Mouse (Mus musculus): Measurements from ENCODE around the gene Nrp2. TPM values are rescaled to one million over a fixed set of nuclear protein-coding genes. Genes with fewer than 3 reads are reported as not detected.

The Nrp2 gene
- polyA plus RNA-seq, 1 experiment from 2014 or later = 0.76 TPM

DNA sequence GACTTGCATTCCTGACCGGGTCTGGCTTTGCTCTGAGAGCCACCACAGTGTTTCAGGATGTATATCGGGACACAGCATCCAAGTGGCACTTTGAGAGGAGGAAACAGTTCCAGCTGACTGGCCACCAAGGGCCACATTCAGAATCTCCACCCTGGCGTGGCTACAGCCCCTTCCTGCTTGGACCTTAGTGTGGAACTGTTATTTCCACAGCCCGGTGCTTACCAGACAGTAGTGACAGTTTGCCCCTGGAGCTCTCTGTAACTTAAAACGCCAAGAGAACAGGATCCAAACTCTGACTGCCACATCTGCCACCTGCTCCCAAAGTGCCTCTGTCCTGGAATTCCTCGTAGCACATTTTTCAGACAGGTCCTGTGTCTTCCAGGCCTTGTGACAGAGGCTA, 25.3 kb downstream of the Nrp2 start:
- WGBS (ENCODE audit: insufficient replicate concordance) = 44% methylated on average over 6 of the region's 6 CpGs

DNA sequence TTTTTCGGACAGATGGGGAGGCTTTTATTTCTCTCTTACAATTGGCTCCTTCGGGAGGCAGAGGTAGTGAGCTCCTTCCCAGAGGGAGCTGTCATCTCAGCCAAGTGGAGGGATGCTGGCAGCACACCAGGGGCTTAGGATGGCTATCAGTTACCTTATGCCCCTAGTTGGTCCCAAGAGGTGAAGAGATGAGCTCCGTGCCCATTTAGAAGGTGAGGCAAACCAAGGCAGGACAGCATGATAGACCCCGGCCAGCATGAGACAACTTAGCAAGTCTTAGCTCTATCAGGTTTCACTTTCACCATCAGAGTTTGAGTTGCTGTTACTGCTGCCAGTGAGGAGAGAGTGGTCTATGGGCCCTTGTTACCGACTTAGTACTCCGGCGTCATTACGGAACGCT, 25.8 kb downstream of the Nrp2 start:
- Histone ChIP-seq H3K4me3 (replicated peaks) (no peak overlapping the region), H3K4me2 (no peak overlapping the region), H3K4me1 (replicated peaks) (no peaks in the 10 kb centered on the region), H3K27ac (no peak overlapping the region), H3K27me3 (no peaks in the 10 kb centered on the region), H3K9me3 (replicated peaks) (no peaks in the 10 kb centered on the region), H3K9ac (no peak overlapping the region), H3K36me3 (no peaks in the 10 kb centered on the region)
- ATAC-seq (ENCODE audit: low read depth) (no peak), DNase-seq (no peak)
- 75% methylated on average over 9 of the region's 9 CpGs for WGBS (ENCODE audit: insufficient replicate concordance)

More for the DNA sequence above, 25.3 kb downstream of the Nrp2 start:
- no peak overlapping the region for H3K4me3 ChIP-seq (replicated peaks)
- H3K4me2 ChIP-seq = no peak overlapping the region
- ATAC-seq (ENCODE audit: low read depth) (no peak), DNase-seq (no peak)
- no peaks in the 10 kb centered on the region for H3K27me3 ChIP-seq
- no peaks in the 10 kb centered on the region for H3K4me1 ChIP-seq (replicated peaks)
- H3K9ac ChIP-seq = no peak overlapping the region
- H3K9me3 ChIP-seq (replicated peaks) = no peaks in the 10 kb centered on the region
- H3K27ac ChIP-seq = no peak overlapping the region
- no peaks in the 10 kb centered on the region for H3K36me3 ChIP-seq

DNA sequence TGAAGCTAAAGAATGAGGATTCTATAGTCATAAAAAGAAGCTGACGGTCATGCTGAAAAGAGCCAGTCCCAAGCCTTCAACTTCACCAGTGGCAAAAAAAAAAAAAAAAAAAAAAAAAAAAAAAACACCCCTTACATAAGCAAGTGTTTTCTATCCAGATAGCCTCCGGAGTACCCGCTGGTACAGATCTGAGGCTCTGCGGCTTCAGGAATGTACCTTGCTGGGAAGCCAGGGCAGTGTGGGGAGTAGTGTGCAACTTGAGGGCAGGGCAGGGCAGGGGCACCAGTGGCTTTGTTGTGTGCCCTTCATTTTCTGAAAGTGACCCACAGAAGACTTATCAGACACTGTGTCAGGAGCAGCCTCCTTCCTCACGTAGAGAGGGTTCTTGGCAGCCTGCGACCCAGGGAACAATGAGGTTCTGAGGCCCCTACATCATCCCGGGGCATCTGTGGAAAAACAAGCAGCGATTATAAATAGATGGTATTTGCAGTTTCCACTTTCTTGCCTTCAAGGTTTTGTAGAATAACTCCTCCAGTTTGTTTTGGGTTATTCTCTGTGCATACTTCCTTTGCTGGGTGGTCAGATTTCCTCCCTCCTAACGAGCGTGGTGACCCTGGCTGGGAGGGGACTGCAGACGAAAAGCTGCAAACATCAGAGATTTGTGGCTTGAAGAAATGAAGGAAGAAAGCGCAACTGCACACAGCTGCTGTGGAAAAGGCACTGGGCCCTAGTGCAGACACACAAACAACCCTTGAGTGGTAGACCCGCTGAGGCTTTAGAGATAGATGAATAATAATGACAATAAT, 26.5 kb downstream of the Nrp2 start:
- DNase-seq = no peak
- Histone ChIP-seq H3K4me1 (replicated peaks) (no peaks in the 10 kb centered on the region), H3K4me2 (no peak overlapping the region), H3K27ac (no peak overlapping the region), H3K9ac (no peak overlapping the region), H3K4me3 (replicated peaks) (no peak overlapping the region), H3K36me3 (no peaks in the 10 kb centered on the region), H3K27me3 (no peaks in the 10 kb centered on the region), H3K9me3 (replicated peaks) (no peaks in the 10 kb centered on the region)
- WGBS (ENCODE audit: insufficient replicate concordance) = 50% methylated on average over 13 of the region's 13 CpGs
- ATAC-seq (ENCODE audit: low read depth) = no peak

DNA sequence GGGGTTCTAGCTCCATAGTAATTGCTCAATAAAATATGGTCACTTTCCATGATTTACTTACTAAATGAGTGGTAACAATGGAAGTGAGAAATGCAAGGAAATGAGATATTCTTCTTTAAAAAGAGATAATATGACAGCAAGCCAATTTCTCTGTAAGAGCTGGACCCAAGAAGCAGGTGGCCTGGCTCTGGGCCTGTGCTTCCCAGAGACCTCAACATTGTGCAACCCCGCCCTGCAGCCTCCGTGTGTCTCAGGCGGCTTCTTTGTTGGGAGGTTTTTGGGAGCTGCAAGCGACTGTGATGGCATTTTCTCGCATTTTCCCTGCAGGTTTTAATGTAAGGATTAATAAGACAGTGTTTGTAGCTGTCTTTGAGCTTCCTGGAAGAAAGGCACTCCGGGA, 29.0 kb downstream of the Nrp2 start:
- H3K36me3 ChIP-seq = no peaks in the 10 kb centered on the region
- DNase-seq (no peak), ATAC-seq (ENCODE audit: low read depth) (no peak)
- no peaks in the 10 kb centered on the region for H3K4me1 ChIP-seq (replicated peaks)
- no peak overlapping the region for H3K4me3 ChIP-seq (replicated peaks)
- H3K27ac ChIP-seq = no peak overlapping the region
- no peaks in the 10 kb centered on the region for H3K27me3 ChIP-seq
- no peak overlapping the region for H3K9ac ChIP-seq
- 70% methylated on average over 6 of the region's 6 CpGs for WGBS (ENCODE audit: insufficient replicate concordance)
- no peak overlapping the region for H3K4me2 ChIP-seq
- H3K9me3 ChIP-seq (replicated peaks) = no peaks in the 10 kb centered on the region

DNA sequence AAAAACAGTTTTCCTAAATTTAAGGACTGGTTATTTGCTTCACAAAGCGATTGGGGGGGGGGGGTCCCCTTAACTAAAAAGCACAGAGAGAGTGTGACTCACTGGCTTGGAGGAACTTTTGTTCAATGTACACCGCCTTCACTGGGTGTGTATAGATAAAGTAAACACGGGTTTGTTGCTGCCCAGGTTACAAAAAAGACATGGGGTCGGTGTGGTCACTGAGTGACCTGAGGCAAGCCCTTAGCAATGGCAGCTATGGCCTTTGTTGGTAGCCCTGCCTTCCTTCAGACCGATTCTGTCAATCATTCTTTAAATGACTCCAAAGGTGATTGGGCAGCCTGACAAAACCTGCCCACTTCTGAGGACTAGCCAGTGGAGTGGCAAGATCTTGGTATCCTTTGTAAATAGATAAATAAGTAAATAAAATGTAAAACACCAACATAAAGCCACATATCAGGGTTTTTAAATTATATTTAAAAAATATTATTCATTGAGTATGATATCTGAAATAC, 31.4 kb downstream of the Nrp2 start:
- WGBS (ENCODE audit: insufficient replicate concordance) = 53% methylated on average over 5 of the region's 5 CpGs
- H3K36me3 ChIP-seq = no peaks in the 10 kb centered on the region
- H3K4me1 ChIP-seq (replicated peaks) = no peaks in the 10 kb centered on the region
- DNase-seq (no peak), ATAC-seq (ENCODE audit: low read depth) (no peak)
- H3K27ac ChIP-seq = no peak overlapping the region
- H3K4me2 ChIP-seq = no peak overlapping the region
- H3K9me3 ChIP-seq (replicated peaks) = no peaks in the 10 kb centered on the region
- no peak overlapping the region for H3K9ac ChIP-seq
- no peaks in the 10 kb centered on the region for H3K27me3 ChIP-seq
- H3K4me3 ChIP-seq (replicated peaks) = no peak overlapping the region

DNA sequence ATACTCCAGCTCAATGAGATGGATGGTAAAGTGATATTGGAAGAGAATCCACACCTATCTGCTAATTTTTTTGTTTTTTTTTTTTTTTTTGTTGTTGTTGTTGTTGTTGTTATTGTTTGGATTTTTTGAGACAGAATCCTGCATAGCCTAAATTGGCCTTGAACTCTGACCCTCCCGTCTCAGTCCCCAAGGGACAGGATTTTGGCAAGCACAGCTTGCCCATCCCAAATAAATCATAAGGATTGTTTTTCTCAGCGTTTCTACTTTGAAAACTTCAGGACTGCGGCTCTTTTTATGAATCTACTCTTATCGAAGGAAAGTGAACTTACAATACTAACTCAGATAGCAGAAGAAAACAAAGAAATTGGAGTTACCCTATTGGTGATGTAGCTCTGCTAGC, 31.9 kb downstream of the Nrp2 start:
- H3K27ac ChIP-seq = no peak overlapping the region
- no peak for ATAC-seq (ENCODE audit: low read depth)

DNA sequence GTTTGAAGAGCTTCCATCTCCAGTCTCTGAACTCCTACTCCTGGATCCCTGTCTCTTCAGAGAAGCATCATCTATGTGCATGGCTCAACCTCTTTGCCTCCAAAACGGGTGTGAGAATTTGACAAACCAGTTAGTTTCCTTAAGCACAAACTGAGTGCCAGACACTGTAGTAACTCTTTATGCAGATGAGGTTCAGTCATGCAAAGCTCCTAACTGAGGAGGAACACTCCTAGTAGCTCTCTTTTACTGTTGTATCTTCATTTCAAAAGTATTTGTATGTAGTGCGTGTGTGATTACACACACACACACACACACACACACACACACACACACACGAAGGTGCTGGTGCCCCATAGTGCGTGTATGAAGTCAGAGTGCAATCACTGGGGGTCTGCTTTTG, 32.8 kb downstream of the Nrp2 start:
- Histone ChIP-seq H3K9ac (no peak overlapping the region), H3K4me2 (no peak overlapping the region), H3K27ac (no peak overlapping the region), H3K4me1 (replicated peaks) (no peaks in the 10 kb centered on the region), H3K27me3 (no peaks in the 10 kb centered on the region), H3K36me3 (no peaks in the 10 kb centered on the region), H3K4me3 (replicated peaks) (no peak overlapping the region), H3K9me3 (replicated peaks) (no peaks in the 10 kb centered on the region)
- no peak for ATAC-seq (ENCODE audit: low read depth)
- no peak for DNase-seq
- 72% methylated on average over 4 of the region's 4 CpGs for WGBS (ENCODE audit: insufficient replicate concordance)

More for the DNA sequence above, 31.9 kb downstream of the Nrp2 start:
- no peaks in the 10 kb centered on the region for H3K9me3 ChIP-seq (replicated peaks)
- no peaks in the 10 kb centered on the region for H3K4me1 ChIP-seq (replicated peaks)
- 64% methylated on average over 4 of the region's 4 CpGs for WGBS (ENCODE audit: insufficient replicate concordance)
- no peak overlapping the region for H3K4me2 ChIP-seq
- no peaks in the 10 kb centered on the region for H3K36me3 ChIP-seq
- no peak overlapping the region for H3K4me3 ChIP-seq (replicated peaks)
- no peaks in the 10 kb centered on the region for H3K27me3 ChIP-seq
- DNase-seq = no peak
- H3K9ac ChIP-seq = no peak overlapping the region

DNA sequence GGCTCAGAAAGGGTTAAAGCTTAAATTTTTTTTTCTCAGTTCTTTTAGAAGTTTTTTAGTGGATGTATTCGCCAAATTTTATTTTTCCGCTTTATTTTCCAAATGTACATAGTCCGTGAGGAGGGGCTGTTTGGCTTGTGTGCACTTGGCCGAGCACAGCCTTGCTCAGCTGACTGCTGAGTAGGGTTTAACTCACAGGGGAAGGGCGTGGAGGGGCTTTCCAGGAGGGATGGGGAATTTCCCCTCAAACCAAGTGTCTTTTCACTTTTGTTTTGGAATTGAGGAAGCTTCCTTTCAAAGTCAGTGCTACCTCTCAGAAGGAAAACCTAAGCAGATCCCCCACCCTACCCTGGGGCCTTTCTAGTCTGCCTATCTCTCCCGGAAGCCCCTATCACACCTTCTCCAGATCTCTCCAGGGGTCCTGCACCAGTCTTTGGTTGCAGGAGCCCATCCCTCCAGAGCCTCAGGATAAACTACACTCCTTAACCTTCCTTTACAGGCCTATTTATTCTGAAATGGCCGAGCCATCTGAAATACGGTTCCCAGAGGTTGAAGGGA, 33.4 kb downstream of the Nrp2 start:
- H3K27ac ChIP-seq = no peak overlapping the region
- H3K4me1 ChIP-seq (replicated peaks) = no peaks in the 10 kb centered on the region
- H3K4me2 ChIP-seq = no peak overlapping the region
- WGBS (ENCODE audit: insufficient replicate concordance) = 49% methylated on average over 8 of the region's 8 CpGs
- H3K36me3 ChIP-seq = no peaks in the 10 kb centered on the region
- H3K9me3 ChIP-seq (replicated peaks) = no peaks in the 10 kb centered on the region
- no peak overlapping the region for H3K9ac ChIP-seq
- DNase-seq (no peak), ATAC-seq (ENCODE audit: low read depth) (no peak)
- no peaks in the 10 kb centered on the region for H3K27me3 ChIP-seq
- H3K4me3 ChIP-seq (replicated peaks) = no peak overlapping the region

DNA sequence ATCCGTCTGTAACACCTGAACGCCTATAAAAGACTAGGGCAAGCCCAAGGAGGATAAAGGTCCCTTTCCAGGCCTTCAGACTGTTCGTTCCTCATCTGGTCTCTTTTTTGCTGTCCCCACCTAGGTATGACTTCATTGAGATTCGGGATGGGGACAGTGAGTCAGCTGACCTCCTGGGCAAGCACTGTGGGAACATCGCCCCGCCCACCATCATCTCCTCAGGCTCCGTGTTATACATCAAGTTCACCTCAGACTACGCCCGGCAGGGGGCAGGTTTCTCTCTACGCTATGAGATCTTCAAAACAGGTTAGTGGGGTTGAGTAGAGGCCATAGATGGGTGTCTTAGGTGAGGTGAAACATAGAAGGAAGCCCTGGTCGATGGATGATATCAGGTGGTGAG, 35.1 kb downstream of the Nrp2 start:
- Histone ChIP-seq H3K36me3 (no peaks in the 10 kb centered on the region), H3K9ac (no peak overlapping the region), H3K4me3 (replicated peaks) (no peak overlapping the region), H3K4me2 (no peak overlapping the region), H3K27ac (no peak overlapping the region), H3K4me1 (replicated peaks) (no peaks in the 10 kb centered on the region), H3K27me3 (no peaks in the 10 kb centered on the region), H3K9me3 (replicated peaks) (no peaks in the 10 kb centered on the region)
- DNase-seq (no peak), ATAC-seq (ENCODE audit: low read depth) (no peak)
- 74% methylated on average over 11 of the region's 11 CpGs for WGBS (ENCODE audit: insufficient replicate concordance)

DNA sequence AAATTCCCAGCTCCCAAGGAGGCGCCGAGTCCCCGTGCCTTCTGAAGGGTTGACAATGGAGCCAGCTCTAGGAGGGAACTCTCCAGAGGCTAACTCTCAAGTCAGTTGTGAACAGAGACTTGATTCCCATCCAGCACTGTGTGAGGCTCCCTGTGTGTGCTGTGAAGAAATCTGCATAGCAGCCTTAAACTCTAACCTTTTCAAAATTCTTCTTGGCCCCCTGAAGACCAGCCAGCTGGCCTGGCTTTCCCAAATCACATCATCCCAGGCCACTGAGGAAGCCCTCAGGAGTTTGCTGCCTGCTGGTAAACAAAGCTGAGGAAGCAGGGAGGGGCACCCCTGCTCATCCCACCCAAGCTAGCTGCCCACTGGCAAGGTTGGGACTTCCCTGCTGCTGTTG, 39.0 kb downstream of the Nrp2 start:
- Histone ChIP-seq H3K4me2 (no peak overlapping the region), H3K9ac (no peak overlapping the region), H3K27ac (no peak overlapping the region), H3K4me1 (replicated peaks) (no peaks in the 10 kb centered on the region), H3K27me3 (no peaks in the 10 kb centered on the region), H3K9me3 (replicated peaks) (no peaks in the 10 kb centered on the region), H3K36me3 (no peaks in the 10 kb centered on the region), H3K4me3 (replicated peaks) (no peak overlapping the region)
- DNase-seq (no peak), ATAC-seq (ENCODE audit: low read depth) (no peak)
- 70% methylated on average over 3 of the region's 3 CpGs for WGBS (ENCODE audit: insufficient replicate concordance)

DNA sequence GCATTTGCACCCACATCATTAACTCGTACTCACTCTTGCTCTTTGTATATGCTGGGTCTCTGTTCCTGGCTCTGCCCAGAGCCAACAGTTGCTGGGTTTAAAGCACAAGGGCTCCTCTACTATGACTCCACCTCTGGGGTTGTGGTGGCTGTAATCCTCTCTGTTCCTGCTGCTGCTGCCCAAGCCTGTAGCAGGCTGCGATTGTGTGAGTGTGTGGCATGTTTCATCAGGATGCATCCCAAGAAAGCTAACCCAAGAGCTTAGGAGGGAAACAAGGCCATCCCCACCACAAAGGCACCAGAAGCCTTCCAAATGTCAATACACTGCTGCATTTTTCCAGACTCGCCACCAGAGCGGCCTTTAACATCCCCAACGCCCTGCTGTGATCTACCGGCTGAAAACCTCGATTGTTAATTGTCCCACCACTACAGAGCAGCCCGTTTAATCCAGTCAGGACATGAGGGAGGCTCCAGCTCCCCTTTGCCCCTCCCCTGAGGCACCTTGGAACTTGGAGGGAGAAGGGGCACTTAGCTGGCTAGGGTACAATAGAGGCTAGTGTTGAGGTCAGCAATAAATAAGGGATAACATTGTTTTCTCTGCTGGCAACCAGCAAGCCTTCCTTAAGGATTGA, 40.1 kb downstream of the Nrp2 start:
- H3K4me2 ChIP-seq = no peak overlapping the region
- ATAC-seq (ENCODE audit: low read depth) (no peak), DNase-seq (no peak)
- H3K27me3 ChIP-seq = no peaks in the 10 kb centered on the region
- no peak overlapping the region for H3K4me3 ChIP-seq (replicated peaks)
- no peak overlapping the region for H3K27ac ChIP-seq
- no peaks in the 10 kb centered on the region for H3K4me1 ChIP-seq (replicated peaks)
- H3K9ac ChIP-seq = no peak overlapping the region
- H3K36me3 ChIP-seq = no peaks in the 10 kb centered on the region
- no peaks in the 10 kb centered on the region for H3K9me3 ChIP-seq (replicated peaks)
- WGBS (ENCODE audit: insufficient replicate concordance) = 53% methylated on average over 8 of the region's 8 CpGs
